Mouse (Mus musculus) left cerebral cortex, postnatal 4 days (tissue): Measurements from ENCODE around the gene Mpp5. TPM values are rescaled to one million over a fixed set of nuclear protein-coding genes. Genes with fewer than 3 reads are reported as not detected.

ENCODE experiments used
- DNase-seq: peaks from one replicate; pipeline ENCODE4 v3.0.0-alpha.2; 2022
- intact Hi-C: fragments of 180-260 bp; cut with DNase I; formaldehyde crosslinking; loops from one replicate; pipeline ENCODE4 v1.15.1; 2025
- total RNA-seq, 2 experiments: library from RNA; stranded (reverse); gene quantifications; 2 replicates each; pipeline ENCODE4 v1.2.3; 2021

Gene Mpp5
- 10 to 100 TPM in 1 of 2 experiments, 1 to 10 TPM in 1; 9.8 to 11.1 TPM for total RNA-seq

DNA sequence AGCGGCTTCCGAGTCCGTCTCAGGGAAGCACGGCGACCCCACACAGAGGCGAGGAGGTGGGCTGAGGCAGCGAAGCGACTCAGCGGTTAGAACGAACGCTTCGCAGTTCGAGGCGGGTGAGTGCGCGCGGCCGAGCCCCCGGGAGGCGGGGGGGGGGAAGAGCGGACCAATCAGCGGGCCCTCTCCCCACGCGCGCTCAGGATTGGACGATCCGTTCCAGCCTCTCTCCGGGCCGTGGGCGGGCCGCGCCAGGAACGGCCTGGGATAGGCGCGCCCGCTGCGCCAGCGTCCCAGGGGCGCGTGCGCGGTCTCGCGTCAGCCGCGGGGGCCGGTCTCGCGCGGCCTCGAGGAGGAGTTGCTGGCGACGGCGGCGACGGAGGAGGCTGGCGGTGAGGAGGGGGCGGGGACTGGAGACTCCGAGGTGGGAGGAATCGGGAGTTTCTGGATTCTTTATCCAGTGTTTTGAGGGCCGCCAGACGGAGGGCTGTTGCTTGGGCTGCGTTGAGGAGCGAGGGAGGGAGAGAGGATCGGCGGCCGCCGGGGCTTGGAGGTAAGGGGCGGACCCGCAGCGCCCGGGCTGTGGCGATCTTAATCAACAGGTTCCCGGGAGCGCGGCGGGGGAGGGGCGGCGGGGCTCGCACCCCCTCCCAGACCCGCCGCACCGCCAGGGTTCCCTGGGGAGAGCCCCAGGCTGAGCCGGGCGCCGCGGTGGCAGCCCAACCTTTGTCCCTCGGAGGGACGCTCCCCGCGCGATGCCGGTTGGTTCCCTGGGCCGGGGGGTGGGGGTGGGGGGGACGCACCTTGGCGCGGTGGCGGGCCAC is at the start of gene Mpp5:
Mpp5 (plus strand) TSS at position 351 of the 821 bp plus-strand sequence.
- intact Hi-C loops: no loop called here
- DNase-seq: peak; percentile 97

DNA sequence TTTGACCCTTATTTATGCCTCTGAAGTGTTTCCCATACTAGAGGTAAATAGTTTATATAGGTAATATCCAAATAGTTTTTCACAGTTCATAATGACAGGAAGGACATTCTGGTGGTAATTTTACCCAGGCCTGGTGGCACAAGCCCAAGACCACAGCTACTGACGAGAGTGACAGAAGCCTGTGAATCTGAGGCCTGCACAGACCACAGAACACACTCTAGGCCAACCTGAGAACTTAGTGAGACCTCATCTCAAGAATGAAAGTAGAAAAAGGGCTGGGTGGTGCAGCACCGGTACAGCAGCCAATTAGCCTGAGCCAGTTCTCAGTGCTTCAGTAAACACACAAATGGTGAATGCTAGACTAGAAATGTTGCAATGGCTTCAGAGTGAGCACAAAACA is 30.9 kb upstream of the Mpp5 start:
- intact Hi-C loops: no loop called here
- DNase-seq: no peak

DNA sequence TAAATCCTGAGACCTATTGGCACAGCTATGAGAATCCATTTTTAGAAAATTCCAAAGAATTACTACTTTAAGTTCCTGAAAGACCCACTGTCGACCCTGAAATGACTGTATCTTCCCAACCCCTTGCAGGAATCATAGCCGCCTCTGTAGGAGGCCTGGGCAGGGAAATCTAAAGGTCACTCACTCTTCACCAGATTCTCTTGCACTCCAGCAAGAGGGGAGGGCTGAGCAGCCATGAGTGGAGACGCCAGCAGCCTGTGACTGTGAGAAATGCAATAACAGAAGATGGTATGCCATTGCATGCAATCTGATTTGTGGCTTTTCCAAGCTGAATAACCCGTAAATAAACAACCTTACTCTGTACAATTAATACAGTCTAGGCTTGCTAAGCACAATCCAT is 21.0 kb upstream of the Mpp5 start:
- DNase-seq: no peak
- intact Hi-C loops: no loop called here

DNA sequence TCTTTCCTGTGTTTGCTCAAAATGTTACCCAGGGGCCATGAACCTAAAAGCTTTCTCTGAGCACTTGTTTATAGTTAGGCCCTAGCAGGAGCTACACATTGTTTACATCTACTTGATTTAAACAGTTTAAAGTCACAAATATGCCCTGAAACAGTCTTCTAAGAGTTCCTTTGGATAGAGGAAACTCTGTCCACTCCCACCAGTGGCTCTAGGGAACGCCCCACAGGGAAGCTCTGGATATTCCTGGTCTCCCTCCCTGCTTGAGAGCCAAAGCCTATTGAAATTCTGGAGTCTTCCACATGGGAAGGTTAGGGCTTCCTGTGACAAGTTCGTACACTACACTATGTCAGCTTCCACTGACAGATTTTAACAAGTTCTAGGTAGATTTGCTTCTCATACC is 9.1 kb upstream of the Mpp5 start:
- intact Hi-C loops: no loop called here
- no peak for DNase-seq

DNA sequence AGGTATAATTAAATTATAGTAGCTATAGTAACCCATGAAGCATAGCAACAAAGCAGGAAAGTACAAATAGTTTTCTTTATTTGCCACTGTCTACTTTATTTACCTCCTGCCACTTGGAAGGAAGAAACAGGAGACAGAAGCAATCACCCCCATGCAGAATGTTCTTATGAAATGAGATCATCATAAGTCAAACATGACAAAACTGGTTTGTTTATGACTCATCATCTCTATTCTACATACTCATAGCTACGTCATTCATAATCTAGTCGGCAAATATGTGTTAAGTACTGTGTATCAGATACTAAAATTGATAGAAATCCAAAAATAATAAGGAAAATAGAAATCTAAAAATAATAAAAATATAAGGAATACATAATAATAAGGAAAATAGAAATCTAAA is 8.4 kb upstream of the Mpp5 start:
- DNase-seq: no peak
- intact Hi-C loops: no loop called here

DNA sequence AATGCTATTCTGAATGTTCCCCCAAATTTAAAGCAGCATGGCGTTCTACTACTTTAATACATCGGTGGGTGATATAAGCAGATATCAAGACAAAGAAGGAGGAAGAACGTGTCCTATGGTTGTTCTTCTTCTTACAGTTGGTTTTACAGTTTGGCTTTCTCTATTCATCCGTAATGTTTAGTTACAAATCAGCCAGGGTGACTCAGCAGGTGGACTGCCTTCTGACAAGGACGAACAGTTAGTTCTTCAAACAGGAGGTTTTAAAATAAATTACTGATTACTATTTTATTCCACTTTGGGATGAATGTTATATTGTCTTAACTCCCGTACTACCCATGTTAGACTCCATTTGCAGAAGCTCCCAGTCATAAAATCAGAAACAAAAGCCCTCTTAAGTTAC is 2.5 kb upstream of the Mpp5 start:
- intact Hi-C loops: no loop called here
- DNase-seq: no peak

DNA sequence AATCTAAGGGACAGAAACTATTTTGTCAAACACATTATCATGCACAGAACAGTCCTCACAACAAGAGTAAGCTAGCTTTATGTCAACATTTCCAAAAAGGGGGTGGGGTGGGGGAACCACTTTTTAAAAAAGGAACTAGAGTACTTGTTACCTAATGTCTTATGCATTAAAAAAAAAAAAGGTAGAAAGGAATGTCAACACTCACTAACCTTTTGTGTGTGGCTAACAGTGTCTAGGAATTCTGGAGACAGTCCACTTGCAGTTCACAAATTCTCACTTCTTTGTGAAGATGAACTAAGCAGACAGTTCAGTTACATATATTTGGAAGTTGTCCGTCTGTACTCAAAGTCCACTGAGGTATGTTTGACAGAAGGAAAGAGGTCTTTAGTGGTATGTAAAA is 1.3 kb upstream of the Mpp5 start:
- intact Hi-C loops: no loop called here
- no peak for DNase-seq

DNA sequence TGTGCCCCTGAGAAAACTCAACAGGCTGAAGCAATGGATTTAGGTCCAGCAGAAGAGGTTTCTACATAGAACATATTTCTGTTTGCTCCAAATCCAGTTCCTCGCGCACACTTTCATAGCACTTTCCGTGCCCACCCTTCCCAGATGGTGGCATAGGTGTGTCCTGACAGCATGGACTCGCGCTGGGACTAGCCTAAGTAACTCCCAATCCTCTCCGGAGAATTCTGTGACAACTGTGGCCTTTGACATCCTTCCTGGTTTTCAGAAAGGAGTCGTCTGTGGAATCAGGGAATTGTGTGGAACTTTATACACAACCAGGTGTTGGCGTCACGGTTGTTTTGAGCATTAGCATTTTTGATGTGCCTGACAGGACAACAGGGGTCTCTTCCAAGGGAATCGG is 594 bp upstream of the Mpp5 start:
- intact Hi-C loops: no loop called here
- DNase-seq: peak; percentile 9

DNA sequence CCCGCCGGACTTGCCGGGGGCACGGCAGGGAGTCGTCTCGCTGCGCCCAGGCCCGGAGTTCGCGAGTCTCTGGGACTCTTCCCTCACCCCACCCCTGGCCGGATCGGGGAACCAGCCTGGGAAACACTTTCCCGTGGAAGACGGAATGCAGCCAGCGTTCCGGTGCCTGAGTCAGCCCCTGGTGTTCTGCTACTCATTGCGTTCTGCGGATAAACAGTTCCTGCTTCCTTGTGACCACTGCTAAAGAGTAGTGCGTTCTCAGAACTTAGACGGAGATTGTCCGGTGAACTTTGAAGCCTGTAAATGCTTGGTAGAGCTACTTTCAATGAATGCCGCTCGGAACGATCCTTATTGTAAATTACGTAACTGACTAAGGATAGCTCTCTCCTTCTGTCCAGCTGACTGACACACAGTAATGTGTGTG is 683 bp downstream of the Mpp5 start:
- intact Hi-C loops: no loop called here

DNA sequence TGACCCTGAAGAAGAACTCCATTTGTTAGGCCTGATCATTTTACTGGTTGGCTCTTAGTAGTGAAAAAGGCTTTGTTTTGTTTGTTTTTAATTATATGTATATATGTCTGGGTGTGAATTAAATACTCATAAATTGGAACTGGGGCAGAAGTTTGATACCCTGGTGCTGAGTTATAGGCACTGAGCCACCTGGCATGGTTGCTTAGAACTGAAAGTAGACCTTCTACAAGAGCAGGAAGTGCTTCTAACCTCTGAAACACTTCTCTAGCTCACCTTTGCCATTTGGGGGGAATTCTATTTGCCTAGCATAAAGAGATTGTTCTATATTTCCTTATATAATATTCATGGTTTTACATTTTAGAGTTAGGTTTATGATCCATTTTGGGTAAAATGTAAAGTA is 13.3 kb downstream of the Mpp5 start:
- intact Hi-C loops: no loop called here
- no peak for DNase-seq

More for the DNA sequence above, 683 bp downstream of the Mpp5 start:
- peak; percentile 35 for DNase-seq

DNA sequence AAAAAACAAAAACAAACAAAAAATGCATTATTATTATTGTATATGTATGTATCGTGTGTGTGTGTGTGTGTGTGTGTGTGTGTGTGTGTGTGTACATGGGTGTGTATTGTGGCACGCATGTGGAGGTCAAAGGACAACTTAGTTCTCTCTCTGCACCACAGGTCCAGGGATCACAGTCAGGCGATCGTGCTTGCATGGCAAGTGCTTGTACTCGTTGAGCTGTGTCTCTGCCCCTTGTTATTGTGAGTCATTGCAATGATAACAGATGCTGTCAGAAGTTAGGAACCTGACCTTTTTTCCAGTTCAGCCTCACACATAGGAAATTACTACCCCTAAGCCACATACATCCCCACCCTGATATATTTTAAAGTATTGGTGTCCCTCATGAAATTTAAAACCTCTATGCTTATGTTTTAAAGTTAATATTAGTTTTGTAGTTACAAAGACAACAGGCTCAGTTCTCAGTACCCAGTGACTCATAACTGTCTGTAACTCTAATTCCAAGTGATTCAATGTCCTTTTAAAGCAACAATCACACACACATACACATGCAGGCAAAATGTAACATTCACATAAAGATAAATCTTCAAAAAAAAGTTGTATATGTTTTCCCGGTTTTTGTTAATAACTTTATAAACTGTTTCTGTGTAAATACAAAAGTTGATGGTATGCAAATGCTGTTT is 20.5 kb downstream of the Mpp5 start:
- no peak for DNase-seq
- intact Hi-C loops: no loop called here

DNA sequence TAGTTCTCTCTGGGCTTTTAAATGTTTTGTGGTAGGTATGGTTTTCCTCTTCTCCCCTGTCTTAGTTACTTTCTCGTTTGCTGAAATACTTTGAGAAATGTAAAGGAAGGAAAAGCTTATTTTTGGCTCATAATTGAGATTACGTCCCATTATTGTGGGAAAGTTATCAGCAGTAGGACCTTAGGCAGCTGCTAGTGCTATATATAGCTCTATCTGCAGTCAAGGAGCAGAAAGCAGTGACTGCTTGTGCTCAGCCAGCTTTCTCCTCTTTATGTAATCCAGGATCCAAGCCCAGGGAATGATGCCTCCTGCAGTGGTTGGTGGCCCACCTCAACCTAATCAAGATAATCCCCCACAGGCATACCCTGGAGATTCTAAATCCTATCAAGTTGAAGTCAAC is 24.5 kb downstream of the Mpp5 start:
- intact Hi-C loops: no loop called here
- DNase-seq: no peak

DNA sequence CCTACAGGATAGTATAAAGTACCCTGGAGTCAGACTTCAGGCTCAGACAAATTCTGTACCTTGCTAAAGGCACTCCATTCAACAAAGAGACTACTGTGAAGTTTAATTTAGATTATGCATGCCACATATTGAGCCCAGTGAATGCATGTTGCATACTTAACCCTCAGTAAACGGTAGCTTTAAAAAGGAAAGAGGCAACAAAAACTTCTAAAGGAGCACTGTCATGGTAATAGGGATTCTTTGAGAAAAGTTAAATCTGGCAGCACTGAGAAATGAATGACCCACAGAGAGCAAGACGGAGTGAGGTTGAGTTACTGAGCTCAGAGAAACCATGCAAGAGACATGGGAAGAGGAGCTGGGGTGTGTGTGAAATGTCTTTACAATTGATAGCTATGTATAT is 29.2 kb downstream of the Mpp5 start:
- intact Hi-C loops: no loop called here
- DNase-seq: no peak

DNA sequence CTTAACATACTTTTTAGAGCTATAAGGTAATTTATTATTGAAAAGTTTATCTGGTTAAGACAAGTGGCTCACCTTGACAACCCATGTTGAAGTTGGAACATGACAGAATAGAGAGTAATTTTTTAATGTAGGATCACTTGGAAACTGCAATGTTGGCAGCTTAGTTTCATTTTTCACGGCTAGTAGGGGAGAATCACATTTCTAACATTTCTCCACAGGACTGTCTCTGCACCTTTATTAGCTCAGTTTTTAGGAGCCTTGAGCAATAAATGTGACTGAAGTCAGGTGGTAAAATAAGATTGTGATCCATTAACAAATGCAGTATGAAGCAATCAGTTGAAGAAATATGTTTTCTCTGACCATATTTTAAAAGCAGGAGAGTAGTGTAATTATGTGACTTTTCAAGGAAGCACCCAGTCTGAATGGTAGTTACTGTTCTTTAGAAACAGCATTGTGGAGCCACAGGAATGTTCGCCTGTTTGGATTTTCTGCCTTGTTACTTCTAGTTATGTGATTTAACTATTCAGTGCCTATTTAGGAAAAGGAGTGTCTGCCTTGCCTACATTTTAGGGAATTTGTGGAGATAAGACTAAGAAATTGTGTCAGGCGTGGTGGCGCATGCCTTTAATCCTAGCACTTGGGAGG is 29.8 kb downstream of the Mpp5 start:
- no peak for DNase-seq
- intact Hi-C loops: no loop called here

DNA sequence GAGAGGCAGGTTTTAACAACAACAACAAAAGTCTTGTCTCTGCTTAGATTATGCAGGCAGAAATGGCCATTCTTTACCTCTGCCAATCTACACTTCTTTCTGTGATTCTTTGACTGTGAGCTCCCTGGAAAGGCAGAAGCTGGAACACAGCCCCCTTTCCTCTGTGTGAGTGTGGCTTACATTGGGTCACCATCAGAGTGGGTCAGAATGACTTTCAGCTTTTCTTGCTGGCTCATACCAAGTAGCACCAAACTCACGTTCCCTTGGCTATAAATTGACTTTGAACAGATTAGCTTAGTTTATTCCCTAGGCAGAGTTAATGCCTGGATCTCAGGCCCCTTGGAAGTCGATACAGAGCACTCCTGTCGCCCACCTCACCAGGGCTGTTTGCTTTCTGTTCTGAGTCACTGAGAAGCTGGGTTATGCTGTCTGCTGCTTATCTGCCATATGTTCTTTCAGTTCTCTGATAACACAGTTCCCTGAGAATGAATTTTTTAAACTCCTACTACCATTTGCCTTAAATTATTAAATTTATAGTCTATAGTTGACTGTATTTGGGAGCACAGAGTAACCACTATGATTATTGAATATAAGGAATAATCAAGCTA is 39.7 kb downstream of the Mpp5 start:
- intact Hi-C loops: no loop called here
- no peak for DNase-seq

DNA sequence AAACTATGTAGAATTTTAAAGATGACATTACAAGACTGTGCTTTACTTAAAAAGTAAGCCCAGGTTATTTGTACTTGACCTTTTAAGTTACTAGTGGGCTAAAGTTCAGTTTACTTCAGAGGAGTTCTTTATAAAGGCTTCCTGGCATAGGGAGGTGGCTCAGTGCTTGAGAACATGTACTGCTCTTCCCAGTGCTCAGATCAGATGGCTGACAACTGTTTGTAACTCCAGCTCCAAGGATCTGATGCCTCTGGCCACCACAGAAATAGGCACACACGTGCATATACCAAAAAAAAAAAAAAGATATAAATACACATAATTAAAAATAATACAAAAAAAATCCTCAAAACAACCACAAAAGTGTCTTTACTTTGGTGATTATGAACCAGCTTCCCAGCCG is 42.1 kb downstream of the Mpp5 start:
- DNase-seq: no peak
- intact Hi-C loops: no loop called here

DNA sequence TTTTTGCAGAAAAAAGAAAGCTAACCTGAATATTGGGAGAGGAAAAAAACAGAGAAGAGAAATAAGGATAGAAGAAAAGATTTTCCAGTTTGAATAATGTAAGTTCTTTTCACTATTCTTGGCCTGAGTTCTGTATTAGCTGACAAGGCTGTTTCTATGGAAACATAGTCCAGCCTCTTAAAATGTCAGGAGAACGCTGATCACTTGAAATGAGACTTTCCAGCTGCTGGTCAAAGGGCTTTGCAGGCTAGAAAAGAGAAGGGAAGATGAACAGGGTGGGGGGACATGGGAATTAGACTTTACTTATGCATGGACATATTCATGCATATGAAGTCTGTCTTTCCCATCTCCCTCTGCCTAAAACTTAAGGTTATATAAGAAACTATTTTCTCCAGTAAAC is 45.5 kb downstream of the Mpp5 start:
- DNase-seq: no peak
- intact Hi-C loops: no loop called here

DNA sequence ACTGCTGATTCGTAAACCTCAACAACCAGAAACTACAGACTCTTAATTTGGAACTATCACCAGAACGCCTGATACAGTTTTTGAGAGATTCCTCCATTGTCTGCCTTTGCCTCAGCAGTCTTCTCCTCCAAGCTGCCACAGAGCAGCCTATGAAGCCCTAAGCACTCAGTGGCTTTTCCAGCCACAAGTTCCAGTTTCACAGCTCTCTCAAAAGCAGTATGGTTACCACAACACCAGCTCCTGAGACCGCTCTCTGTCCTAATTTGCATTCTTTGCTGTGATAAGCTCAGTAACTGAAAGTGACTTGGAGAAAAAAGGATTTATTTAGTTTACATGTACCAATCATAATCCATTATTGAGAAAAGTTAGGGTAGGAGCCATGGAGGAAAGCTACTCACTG is 51.3 kb downstream of the Mpp5 start:
- intact Hi-C loops: no loop called here
- DNase-seq: no peak

DNA sequence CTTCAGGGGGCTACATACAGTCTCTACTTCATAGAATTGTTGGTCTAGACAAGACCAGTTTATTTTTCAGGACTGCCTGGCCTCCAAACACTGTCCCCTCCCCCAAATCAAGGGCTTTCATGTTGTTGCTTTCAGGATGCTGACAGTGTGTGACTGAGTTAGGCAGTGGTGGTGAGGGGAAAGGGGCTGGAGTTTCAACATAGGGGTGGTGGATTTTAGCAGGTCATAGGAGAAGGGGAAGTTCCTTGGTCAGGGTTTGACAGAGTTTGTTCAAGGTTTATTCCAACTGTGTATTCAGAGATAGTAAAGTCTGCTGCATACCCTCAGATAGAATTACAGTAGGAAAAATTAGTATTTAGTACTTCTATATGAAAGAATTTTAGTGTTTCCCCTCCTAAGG is 53.1 kb downstream of the Mpp5 start:
- DNase-seq: no peak
- intact Hi-C loops: no loop called here

DNA sequence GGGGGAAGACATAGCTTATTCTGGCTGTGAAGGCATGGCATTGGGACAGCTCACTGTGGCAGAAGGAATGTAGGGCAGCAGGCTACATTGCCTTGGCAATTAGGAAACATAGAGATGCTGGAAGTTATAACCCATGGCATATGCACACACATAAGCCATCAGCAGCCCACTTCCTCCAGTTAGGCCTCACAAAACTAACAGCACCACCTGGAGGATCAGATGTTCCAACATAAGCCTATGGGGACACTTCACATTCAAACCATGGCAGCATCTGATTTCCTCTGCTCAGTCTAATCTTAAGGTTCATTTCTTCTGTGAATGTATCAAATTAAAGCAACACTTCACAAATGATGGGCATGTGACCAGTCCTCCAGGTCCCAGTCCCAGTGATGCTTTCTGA is 65.7 kb downstream of the Mpp5 start:
- intact Hi-C loops: no loop called here
- peak; percentile 2 for DNase-seq

DNA sequence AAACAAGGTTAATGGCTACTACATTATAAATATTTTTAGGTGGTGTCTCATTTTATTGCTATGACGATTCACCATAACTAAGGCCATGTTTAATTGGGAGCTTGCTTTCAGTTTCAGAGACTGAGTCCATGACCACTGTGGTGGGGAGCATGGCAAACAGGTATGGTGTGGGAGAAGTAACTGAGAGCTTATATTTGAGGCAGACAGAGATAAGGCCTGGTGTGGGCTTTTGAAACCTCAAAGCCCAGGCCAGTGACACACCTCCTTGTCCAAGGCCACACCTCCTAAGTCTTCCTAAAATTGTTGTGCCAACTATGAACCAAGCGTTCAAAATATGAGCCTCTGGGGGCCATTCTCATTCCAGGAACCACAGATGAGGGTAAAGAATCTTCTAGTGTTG is 85.8 kb downstream of the Mpp5 start:
- no peak for DNase-seq
- intact Hi-C loops: no loop called here

DNA sequence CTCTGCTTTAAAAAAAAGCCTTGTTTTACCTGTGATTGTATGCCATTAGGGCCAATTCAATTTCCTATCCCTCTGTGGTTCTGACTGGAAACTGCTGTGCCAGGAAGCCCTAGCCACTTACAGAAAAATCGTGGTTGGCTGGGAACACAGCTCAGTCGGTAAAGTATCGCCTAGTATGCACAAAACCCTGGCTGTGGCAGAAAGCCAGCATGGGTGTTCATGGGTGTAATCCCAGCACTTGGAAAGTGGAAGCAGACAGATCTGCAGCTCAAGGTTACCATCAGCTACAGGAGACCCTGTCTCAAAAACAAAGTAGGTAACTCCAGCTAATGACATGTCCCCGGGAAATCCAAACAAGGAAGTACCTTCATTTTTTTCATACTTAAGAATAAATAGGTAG is 91.2 kb downstream of the Mpp5 start:
- intact Hi-C loops: no loop called here

More for the DNA sequence above, 91.2 kb downstream of the Mpp5 start:
- DNase-seq: peak; percentile 22
